Mouse (Mus musculus) stomach, postnatal 0 days (tissue): ENCODE measurements around the gene Eif5.

Source experiments
- CTCF ChIP-seq: IDR thresholded peaks from 2 replicates; pipeline ENCODE4 v1.5.1; 2016; ENCODE audit warnings: antibody characterized with exemption, low read depth, mild to moderate bottlenecking, moderate library complexity
- EP300 ChIP-seq: optimal IDR thresholded peaks from 2 replicates; pipeline ENCODE3; 2016; ENCODE audit warnings: antibody characterized with exemption

GRCm38 (mm10) chr12:111537796-111538291 lies at the start of gene Eif5:
- TF ChIP-seq CTCF (peak; percentile 15; the same call in 1 of the 2 replicates), EP300 (peak; percentile 100)
